Mouse (Mus musculus) ES-Bruce4 (cell line): ENCODE measurements around the gene Klk1b5.

Experiments used
- CTCF ChIP-seq: IDR thresholded peaks from one replicate; pipeline ENCODE4 v1.8.1; 2011; ENCODE audit warnings: low read depth, low read length
- POLR2A ChIP-seq: IDR thresholded peaks from one replicate; pipeline ENCODE4 v1.8.1; 2011; ENCODE audit warnings: low read length; ENCODE audit not compliant: insufficient read depth

DNA sequence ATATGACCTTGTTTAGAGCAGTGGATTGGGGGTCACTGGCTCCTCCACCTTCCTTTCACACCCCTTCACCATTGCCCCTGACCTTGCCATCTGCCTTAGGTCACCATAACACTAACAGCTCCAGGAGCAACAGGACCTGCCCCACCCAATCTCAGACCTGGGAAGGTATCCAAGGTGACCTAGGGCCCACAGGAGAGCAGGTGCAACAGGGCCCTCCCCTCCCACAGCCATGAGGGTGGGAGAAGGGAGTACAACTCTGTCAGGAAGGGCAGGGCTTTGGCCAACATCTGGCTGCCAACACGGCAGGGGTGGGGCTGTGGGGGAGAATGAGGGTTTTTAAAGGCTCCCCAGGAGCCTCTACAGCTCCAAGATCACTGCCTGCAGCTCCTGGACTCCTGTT, 9.3 kb downstream of the Klk1b5 start, which contains the start of gene Klk1:
- no peak for TF ChIP-seq CTCF
- TF ChIP-seq POLR2A, result no peak
